Mouse (Mus musculus): ENCODE measurements at regions not wholly inside any gene's neighbourhood (a gene's known extent, or its start where the extent isn't known, plus 50 kb on each side); places are given as distances from the start of the nearest gene placed in this dataset.

DNA sequence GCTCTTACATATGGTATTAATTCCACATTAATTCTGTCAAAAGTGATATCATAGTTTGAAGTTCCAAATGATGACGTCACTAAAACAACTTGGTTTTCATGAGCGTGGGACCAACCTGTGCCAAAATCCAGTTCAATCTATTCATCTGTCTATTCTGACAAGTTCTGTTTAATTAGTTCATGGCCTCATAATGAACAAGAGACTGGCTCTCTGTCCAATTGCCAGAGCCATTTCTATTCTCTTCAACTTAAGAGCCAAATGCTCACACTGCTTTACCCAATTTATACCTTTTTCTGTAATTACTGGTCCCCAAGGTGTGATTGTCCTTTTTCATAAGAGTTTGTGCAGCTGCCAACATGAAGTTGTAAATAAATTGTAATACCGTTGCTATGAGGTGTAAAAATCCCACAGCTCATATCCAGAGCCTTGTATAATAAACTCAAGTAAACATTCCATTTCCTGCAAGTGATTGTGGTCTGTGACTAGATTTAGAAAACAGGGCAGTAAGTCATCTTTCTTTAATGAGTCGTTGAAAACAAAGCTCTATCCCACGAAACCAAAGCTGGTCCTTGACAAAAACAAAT lies 446.2 kb downstream of the Rab28 start:
- no peaks in the 10 kb centered on the region for H3K4me1 ChIP-seq (ENCODE audit: control insufficient read depth, insufficient read depth, low read length)
- no peak overlapping the region for H3K4me3 ChIP-seq
- TF ChIP-seq POLR2A (IDR thresholded peaks at IDR 0.05; ENCODE audit: insufficient read depth, low read depth, low read length) (no peak), CTCF (IDR thresholded peaks at IDR 0.05) (no peak), EP300 (IDR thresholded peaks at IDR 0.05; ENCODE audit: insufficient read depth, low read depth, low read length) (no peak)

More for the DNA sequence above, 446.2 kb downstream of the Rab28 start:
- WGBS: 58% methylated on average over 5 of the region's 5 CpGs
- no peaks in the 10 kb centered on the region for H3K36me3 ChIP-seq (ENCODE audit: control insufficient read depth, insufficient read depth, low read length)
- DNase-seq: no peak
- H3K27ac ChIP-seq: no peak overlapping the region
- intact Hi-C loops (cut with DNase I): no loop called here
- no peaks in the 10 kb centered on the region for H3K79me2 ChIP-seq (replicated peaks; ENCODE audit: control insufficient read depth, insufficient read depth, low read length)
- H3K27me3 ChIP-seq (ENCODE audit: control insufficient read depth, insufficient read depth, low read length): no peaks in the 10 kb centered on the region
- H3K9ac ChIP-seq (ENCODE audit: low read depth, low read length): no peak overlapping the region

Measured in heart, adult 2 months (tissue).